Mouse (Mus musculus): Measurements from ENCODE around the gene Mkln1.

Gene Mkln1

DNA sequence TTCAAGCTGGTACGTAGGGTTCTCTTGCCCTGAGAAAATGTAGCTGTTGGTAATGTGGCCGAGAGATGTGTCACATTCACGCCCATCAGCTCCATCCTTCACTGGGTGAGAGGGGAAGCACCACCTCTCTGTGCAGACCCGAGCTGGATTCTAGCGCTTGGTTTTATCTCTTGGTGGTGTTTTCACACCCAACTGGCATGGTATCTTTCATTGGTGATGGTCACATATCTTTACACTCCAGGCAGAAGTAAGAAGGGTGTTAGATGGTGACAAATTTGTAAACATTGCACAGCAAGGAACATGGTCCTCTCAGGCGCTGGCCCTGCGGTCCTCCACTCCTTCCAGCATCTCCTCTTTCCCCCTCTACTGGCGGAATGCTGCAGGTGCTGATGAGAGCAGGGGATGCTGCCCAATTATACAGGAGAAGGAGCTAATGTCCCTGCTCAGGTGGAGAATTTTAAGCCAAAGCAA is 120.5 kb downstream of the Mkln1 start:
- DNase-seq: no peak

DNA sequence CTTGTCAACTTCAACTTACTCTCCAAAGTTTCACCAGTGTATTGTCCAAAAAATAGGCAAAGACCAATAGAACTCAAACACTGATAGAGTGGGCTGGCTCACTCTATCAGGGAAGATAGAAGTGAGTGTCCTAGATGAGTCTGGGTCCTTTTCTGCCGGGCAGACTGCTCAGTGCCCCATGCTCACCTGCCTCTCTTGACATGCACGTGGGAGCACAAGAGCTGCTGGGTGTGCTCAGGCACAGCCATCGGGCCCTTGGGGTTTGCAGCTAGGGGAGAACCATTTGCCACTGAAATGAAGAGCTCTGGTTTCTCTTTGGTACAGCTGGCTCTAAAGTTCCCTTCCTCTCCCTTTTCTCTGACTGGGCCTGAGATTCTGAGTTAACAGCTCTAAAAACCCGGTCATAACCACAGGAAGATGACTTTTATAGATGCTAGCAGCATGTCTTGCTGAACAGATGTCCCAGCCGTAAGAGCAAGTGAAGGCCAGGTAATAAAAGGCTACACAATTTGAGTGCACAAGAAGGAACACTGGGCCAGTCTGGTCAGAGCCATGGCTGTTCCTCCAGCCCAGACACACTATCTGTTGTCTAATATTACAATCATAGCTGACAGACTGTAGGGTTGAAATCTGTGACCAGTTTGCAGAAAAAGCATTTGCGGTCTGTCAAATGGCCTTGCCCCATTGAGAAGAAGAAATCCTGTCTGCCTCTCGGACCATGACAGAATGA is 122.1 kb downstream of the Mkln1 start:
- DNase-seq: no peak

DNA sequence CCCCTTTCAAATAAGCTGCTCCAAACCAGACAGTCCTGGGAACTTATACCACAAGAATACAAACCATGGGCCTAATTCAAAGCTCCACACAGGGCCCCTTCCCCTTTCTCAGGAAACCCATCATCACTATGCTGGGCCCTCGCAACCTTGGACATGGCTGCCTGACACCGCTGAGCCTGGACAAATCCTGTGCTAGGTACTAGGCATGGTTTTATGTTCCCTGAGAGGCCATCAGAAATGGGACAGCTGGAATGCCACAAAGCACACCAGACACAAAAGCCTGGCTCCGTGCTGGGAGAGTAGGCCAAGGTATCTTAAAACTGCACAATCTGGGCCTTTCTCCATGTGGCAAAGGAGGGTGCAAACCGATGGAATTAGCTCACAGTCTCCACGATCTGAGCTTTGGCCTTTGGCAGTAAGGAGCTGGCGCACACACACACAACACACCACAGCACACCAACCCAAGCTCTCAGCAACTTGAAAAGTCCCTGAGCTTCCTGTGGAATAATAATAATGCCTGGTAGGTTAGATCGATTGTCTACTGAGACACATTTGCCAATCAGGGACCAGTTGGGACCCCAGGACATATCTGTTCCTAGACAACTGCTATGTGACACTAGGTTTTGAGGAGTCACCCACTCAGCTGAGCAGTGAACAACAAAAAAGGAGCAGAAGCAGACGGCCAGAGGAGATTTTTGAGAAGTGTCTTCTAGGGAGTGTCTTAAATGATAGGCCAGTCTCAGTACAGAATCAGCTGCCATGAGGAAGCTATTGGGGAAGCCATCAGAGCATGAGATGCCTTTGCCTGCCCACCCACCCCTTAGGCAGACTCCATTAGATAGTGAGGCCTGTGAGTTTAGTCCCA is 123.2 kb downstream of the Mkln1 start:
- no peak for DNase-seq

DNA sequence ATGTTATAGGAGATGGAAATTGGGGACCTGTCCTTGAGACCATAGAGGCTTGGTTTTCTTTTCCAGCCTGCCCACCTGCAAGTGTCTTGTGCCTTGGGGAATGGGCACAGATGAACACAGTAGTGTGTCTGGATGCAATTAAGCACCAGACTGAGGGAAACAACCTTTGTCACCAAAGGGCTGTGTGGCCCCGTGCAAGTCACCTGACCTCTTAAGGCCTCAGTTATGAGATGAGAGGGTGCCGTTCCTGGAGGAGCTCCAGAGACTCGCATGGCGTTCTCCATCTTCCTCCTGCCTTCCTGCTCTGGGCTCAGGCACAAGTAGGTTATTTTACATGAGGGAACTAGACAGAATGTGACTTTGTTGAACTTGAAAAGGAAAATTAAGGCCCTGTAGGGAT is 123.9 kb downstream of the Mkln1 start:
- no peak for DNase-seq

DNA sequence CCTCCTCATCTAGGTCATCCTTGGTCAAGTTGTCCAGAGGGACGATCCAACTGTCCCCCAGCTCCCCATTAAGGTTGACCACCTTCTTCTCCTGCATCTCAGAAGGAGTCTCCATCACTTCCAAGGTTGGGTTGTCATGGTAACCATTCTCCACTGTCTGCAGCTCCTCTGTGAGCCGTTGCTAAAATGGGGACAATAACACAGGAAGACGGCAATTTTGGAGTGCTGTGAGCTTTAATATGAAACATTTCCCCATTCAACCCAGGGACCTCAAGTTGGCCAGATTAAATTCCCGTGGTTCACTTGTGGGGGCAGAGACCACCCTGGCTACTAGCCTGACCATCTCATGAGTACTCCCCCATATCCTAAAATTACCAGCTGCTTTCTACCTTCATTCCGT is 124.5 kb downstream of the Mkln1 start:
- DNase-seq: no peak

DNA sequence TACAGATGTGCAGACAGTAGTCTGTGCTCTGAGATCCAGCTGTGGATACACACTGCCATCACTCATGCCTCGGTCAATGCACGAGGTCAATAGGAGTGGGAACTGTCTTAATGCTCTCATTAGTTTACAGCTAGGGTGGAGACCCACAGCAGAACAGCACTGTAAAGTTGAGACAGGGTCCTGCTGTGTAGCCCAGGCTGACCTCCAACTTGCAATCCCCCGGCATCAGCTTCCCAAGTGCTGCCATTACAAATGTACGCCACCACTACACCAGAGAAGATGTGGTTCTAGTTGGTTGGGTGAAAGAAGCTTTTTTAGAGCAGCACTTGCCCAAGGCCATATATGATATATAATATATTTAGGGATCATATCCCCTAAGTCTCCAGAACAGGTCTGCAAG is 125.1 kb downstream of the Mkln1 start:
- DNase-seq: no peak

DNA sequence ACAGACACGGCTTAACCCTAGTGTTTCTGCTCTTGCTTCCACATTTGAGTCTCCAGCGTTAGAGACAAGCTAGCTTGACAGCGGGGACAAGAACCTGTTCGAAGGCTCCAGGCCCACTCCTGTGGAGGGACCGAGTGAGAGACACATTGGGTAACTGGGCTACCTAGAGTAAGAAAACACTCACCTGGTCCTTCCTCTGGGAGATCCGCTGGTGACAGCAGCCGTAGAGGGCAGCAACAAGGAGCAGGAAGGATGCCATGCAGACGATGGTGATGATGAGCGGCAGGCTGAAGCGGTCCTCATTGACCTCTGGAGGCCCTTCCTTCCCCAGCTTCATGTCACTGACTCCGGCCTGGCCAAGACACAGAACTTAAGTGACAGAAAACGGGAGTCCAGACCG is 125.6 kb downstream of the Mkln1 start:
- DNase-seq: no peak

DNA sequence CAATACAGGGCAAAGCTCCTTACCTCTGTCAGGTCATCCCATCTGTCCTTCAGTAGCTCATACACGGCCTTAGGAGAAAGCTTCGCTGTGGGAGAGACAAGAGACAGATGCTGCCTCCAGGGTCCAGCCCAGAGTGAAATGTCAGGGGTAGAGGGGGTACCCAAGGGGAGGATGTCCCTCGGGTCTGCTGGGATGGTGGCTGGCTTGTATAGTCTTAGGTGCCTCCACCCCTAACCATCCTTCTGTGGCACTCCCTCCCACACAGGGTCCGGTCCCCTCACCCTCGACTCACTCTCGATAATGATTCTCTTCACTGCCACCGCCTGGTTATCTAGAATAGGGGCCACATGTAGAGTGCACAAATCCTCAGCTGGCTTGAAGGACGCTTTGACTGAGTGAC is 126.1 kb downstream of the Mkln1 start:
- DNase-seq: no peak

DNA sequence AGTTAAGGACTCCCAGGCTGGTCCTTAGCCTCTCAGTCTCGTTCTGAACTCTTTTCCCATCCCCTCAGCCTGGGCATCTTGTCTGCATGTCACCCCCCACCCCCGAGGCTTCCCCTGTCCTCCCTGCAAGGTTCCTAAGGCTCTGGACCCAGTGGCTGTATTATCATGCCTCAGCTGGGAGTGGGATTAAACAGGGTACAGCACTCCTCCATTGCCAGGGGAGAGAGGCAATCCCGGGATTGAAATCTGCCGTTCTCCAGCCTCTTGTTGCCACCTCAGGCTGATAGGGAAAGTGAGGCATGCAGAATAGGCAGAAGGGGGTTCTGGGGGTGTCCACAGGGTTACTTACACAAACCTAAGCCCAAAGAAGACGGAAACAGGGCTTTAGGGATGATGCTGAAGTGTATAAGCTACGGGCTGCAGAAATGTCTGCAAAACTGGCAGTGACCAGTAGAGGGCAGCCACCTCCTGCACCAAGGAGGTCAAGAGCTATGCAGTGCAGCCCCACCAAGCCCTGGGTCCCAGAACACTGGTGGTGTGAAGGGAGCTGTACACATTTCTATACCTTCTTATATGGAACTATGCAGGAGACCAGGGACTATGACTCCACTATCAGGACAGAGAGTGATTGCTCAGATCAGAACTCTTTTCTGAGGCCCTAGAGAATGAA is 126.8 kb downstream of the Mkln1 start:
- peak; percentile 56 for DNase-seq

DNA sequence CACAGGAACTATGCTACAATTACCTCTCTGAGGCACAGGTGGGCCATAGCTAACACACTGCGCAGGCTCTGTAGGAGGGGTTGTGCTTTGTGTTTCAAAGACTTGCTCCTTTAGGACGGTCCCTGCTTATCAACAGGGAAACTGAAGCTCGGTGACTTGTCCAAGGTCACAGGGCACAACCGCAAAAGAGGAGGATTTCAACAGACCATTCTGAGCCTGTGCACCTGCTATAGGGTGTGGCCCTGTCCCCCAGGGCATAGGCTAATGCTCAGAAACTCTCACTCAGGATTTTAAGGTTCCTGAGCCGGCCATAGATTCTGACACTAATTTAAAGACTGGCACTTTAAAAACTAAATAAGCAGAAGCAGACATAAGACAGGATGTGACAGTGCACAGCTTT is 128.4 kb downstream of the Mkln1 start:
- no peak for DNase-seq

DNA sequence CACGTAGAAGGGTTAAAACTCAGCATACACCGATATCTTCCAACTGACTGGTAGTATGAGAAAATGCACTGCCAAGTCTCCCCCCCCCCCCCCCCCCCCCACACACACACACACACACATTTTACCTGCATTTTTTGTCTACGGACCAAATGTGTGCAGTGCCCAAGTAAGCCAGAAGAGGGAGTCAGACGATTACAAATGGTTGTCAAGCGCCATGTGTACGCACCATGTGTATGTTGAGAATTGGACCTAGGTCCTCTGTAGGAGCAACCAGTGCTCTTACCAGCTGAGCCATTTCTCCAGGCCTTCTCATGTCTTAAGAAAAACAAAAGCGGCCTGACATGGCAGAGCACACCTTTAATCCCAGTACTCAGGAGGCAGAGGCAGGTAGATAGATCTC is 129.4 kb downstream of the Mkln1 start:
- peak; percentile 35 for DNase-seq

DNA sequence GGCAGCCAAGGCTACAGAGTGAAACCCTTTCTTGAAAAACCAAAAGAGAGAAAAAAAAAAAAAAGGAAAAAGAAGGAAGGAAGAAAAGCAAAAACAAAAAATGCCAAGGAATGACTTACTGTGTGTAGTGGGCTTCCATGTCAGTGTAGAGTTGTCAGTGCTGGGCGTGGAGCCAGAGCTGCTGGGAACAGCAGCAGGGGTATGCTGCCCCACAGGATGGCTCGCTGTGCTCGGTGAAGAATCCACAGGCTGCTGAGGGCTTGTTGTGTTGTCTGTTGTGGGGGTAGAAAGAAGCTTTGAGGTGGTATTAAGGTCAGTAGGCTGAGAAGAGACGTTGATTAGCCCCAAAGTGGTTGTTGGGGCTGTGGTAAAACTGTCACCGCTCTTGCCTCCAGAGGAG is 129.8 kb downstream of the Mkln1 start:
- no peak for DNase-seq

DNA sequence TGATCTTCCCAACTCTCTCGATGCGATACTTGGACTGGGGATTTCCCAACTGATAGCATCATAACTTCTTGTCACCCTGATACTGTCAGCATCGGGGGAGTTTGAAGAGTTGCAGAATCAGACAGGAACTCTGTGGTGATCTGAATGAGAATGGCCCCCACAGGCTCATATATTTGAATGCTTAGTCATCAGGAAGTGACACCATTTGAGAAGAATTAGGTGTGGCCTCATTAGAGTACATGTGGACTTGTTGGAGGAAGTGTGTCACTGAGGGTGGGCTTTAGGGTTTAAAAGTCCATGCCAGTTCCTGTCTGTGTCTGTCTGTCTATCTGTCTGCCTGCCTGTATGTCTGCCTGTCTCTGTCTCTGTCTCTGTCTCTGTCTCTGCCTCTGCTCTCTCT is 133.3 kb downstream of the Mkln1 start:
- no peak for DNase-seq

DNA sequence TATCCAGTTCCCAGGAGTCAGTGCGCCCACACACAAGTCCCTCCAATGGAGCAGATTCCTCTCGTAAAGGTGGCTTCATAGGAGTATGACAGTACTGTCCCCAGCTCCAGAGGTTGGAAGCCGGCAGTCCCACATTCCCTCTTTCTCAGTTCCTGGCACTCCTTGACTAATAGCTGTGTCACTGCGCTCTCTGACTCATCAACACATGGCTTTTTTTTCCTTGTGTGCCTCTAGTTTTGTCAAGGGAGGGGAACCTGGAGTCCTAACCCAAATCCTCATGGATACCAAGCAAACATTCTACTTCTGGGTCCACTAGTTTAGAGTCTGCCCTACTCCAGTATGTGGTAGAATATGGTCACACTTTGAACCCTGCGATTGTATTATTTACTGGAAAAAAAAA is 136.2 kb downstream of the Mkln1 start:
- DNase-seq: no peak

DNA sequence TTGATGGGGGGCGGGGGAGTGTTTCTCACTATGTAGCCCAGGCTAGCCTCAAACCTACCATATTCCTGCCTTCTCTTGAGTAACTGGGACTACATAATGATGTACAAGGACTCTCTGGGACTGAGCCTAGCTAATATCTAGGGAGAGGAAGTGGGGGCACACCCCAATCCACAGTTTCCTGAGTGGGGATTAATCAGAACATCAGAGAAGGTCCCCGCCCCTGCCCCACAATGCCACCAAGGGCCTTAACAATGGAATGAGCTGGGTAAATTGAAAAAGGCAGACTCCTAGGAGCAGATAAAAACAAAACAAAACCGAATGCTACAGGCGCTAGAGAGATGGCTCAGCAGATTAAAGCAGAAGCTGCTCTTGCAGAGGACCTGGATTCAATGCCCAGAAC is 138.7 kb downstream of the Mkln1 start:
- no peak for DNase-seq

DNA sequence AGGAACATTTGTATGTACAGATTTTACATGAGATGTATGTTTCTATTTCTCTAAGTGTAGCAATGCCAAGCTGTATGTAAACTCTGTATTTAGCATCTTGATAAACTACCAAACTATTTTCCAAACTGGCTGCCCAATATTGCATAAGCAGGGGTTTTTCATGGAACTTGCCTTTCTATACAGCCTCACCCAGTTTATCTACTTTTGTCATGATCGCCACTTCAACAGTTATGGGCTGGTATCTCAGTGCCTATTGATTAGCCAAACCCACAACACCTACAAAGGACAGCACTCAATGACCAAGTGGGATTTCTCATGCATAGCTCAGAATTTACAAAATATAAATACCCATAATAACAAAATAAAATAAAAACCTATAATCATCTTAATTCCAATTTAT is 139.6 kb downstream of the Mkln1 start:
- DNase-seq: no peak

DNA sequence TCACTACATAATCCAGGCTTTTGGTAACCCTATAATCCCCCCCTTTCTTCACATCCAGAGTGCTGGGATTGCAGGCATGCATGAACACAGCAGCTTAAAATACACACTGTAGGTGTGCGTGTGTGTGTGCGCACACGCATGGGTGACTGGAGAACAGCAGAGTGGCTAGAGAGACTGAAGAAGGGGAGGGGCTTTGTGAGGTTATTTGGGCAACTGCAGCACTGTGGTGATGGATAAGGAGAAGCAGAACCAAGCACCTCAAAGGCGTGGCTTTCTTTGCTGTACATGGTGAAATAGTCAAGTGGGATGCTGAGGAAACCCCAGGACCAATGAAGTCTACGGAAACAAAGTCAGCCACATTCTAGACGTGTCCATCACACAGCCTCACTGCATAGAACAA is 141.5 kb downstream of the Mkln1 start:
- DNase-seq: no peak

DNA sequence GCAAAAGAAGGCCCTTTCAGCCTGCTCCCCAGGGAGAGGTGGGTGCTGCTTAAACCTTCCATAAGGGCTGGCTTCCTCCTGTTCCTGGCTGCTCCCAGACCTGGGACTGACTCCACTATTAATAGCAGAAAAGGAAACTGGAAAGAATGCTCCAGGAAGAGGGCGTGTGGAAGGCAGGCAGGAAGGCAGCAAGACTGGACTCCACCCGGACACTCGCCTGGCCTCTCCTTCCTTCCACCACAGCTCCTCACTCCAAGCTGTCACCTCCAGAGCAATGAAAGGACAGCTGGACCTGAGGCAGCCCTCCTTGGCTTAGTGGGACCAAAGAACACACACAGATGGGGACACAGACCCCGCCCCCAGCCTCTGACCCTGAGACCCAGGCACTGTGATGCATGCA is 145.8 kb downstream of the Mkln1 start:
- DNase-seq: no peak

DNA sequence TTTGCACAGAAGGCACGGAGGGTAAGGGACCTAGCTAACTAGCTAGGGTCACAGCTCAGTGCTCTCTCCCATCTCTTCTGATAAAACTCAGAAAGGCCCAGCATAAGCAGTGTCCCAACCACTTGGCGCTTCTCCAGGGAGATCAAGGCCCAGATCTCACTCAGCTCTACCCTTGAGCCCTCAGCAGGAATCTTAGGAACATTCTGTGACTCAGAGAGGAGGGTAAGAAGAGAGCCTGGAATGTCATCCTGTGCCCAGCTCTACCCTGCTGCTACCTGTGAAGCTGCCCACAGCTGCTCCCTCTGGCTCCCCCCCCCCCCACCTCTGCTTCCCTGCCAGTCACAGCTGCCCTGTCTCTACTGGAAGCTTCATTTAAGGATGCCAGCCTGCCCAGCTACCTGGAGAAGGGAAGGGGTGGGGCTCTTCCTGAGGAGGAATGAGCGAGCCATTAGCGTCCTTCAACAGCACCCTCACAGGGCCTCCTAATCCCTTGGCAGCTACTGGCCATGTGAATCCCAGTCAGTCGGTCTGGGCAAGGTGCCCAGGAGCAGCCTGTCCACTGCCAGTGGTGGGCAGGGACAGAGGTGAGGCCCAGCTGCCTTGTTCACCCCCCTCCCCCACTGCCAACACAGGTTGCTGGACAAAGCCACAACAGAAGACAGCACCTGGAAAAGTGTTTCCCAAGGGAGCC is 151.0 kb downstream of the Mkln1 start:
- DNase-seq: no peak

DNA sequence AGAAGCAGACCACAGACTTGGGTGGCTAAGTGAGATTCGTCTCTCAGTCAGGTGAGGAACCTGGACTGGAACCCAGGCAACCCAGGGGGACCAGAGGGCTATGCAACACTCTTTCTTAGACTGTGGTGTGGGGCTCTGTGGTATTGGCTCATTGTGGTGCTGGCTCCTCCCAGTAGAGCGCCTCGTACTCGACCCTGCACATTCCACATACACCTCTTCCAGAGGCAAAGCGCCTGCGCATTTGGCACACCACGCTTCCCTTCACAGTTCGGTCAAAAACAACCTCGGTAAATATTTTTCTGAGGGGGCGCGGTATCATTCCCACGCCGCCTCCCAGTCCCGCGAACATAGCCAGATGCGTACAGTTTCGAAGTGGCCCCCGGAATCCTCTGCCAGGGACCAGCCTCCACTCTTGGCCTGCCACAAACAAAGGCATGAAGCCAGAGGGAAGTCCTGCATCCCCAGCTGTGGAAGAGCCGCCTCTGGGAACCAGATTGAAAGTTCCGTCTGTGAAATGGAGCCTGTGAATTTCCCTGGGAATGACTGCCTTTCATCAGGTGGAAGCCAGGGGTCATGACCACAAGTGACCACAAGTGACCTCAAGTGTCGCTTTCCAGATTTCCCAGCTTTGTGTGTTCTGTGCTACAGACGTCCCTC is 152.5 kb downstream of the Mkln1 start:
- DNase-seq: no peak

DNA sequence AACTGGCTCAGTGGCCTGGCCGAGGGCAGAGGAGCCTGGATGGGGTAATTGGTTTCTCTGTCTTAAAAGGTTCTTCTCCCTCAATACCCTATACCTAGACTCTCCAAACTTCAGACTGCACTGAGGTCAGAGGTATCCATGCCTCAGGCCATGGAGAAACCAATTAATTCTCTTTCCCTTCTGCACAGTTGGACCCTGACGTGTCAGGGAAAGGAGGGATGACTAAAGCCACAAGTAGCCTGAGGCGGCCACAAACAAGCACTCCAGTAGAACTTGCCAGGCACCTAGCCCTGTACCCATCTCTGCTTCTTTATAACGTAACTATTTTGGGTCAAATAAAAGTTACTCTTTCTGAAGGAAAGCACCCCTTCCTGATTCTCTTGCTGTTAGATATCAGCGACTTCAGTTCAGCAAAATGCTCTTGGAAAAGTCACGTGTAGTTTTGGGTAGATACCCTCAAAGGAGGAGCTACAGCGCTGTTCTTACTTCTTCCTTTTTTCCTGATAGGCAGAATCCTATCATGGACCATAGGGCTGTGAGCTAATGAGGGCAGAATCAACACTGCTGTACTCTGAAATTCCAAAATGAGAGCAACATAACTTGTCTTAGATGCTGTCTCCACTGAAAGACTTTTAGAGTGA is 158.0 kb downstream of the Mkln1 start:
- DNase-seq: no peak

Data from thymus, postnatal 14 days (tissue).